Mouse (Mus musculus): ENCODE results near the gene Cbx1. TPM values are rescaled to one million over a fixed set of nuclear protein-coding genes. Genes with fewer than 3 reads are reported as not detected.

Gene Cbx1
- polyA plus RNA-seq, 1 experiment, result 51.4 TPM

- H3K4me1 ChIP-seq (ENCODE audit: control insufficient read depth, insufficient read depth, low read length), result peaks cover 54% of the 10 kb centered on the region
- TF ChIP-seq CTCF (IDR thresholded peaks at IDR 0.05; ENCODE audit: low read depth, low read length) (no peak), POLR2A (IDR thresholded peaks at IDR 0.05; ENCODE audit: borderline replicate concordance, low read depth, low read length) (no peak)
- H3K4me3 ChIP-seq (ENCODE audit: insufficient read depth, low read length), result peak overlapping the region; percentile 67
- peak overlapping the region; percentile 69 for H3K27ac ChIP-seq (ENCODE audit: insufficient read depth, low read depth, low read length)
Observed at GRCm38 (mm10) chr11:96823880-96824782, 35.2 kb downstream of the Cbx1 start.

GRCm38 (mm10) chr11:96824783-96825495, 36.0 kb downstream of the Cbx1 start:
- H3K27ac ChIP-seq (ENCODE audit: insufficient read depth, low read depth, low read length), result peak overlapping the region; percentile 69
- peak overlapping the region; percentile 43 for H3K4me3 ChIP-seq (ENCODE audit: insufficient read depth, low read length)
- TF ChIP-seq POLR2A (IDR thresholded peaks at IDR 0.05; ENCODE audit: borderline replicate concordance, low read depth, low read length) (no peak), CTCF (IDR thresholded peaks at IDR 0.05; ENCODE audit: low read depth, low read length) (no peak)
- peaks cover 49% of the 10 kb centered on the region for H3K4me1 ChIP-seq (ENCODE audit: control insufficient read depth, insufficient read depth, low read length)

GRCm38 (mm10) chr11:96826481-96826880, 37.6 kb downstream of the Cbx1 start:
- Histone ChIP-seq H3K4me1 (ENCODE audit: control insufficient read depth, insufficient read depth, low read length) (peaks cover 40% of the 10 kb centered on the region), H3K27ac (ENCODE audit: insufficient read depth, low read depth, low read length) (no peak overlapping the region), H3K4me3 (ENCODE audit: insufficient read depth, low read length) (peak overlapping the region; percentile 43)
- TF ChIP-seq CTCF (IDR thresholded peaks at IDR 0.05; ENCODE audit: low read depth, low read length) (no peak), POLR2A (IDR thresholded peaks at IDR 0.05; ENCODE audit: borderline replicate concordance, low read depth, low read length) (no peak)

- TF ChIP-seq POLR2A (IDR thresholded peaks at IDR 0.05; ENCODE audit: borderline replicate concordance, low read depth, low read length) (no peak), CTCF (IDR thresholded peaks at IDR 0.05; ENCODE audit: low read depth, low read length) (no peak)
- Histone ChIP-seq H3K27ac (ENCODE audit: insufficient read depth, low read depth, low read length) (no peak overlapping the region), H3K4me1 (ENCODE audit: control insufficient read depth, insufficient read depth, low read length) (peaks cover 36% of the 10 kb centered on the region), H3K4me3 (ENCODE audit: insufficient read depth, low read length) (peak overlapping the region; percentile 42)
Observed at GRCm38 (mm10) chr11:96827062-96827581, 38.2 kb downstream of the Cbx1 start.

- TF ChIP-seq POLR2A (IDR thresholded peaks at IDR 0.05; ENCODE audit: borderline replicate concordance, low read depth, low read length) (no peak), CTCF (IDR thresholded peaks at IDR 0.05; ENCODE audit: low read depth, low read length) (no peak)
- H3K4me3 ChIP-seq (ENCODE audit: insufficient read depth, low read length), result peak overlapping the region; percentile 42
- H3K27ac ChIP-seq (ENCODE audit: insufficient read depth, low read depth, low read length), result no peak overlapping the region
- peaks cover 39% of the 10 kb centered on the region for H3K4me1 ChIP-seq (ENCODE audit: control insufficient read depth, insufficient read depth, low read length)
Observed at GRCm38 (mm10) chr11:96827917-96828316, 39.0 kb downstream of the Cbx1 start.

- Histone ChIP-seq H3K4me3 (ENCODE audit: insufficient read depth, low read length) (peak overlapping the region; percentile 96), H3K4me1 (ENCODE audit: control insufficient read depth, insufficient read depth, low read length) (peaks cover 43% of the 10 kb centered on the region), H3K27ac (ENCODE audit: insufficient read depth, low read depth, low read length) (peak overlapping the region; percentile 58)
- TF ChIP-seq CTCF (IDR thresholded peaks at IDR 0.05; ENCODE audit: low read depth, low read length) (no peak), POLR2A (IDR thresholded peaks at IDR 0.05; ENCODE audit: borderline replicate concordance, low read depth, low read length) (no peak)
Observed at GRCm38 (mm10) chr11:96828881-96829280, 40.0 kb downstream of the Cbx1 start.

- peak overlapping the region; percentile 99 for H3K27ac ChIP-seq (ENCODE audit: insufficient read depth, low read depth, low read length)
- peak overlapping the region; percentile 96 for H3K4me3 ChIP-seq (ENCODE audit: insufficient read depth, low read length)
- TF ChIP-seq POLR2A (IDR thresholded peaks at IDR 0.05; ENCODE audit: borderline replicate concordance, low read depth, low read length), result peak; percentile 97
- TF ChIP-seq CTCF (IDR thresholded peaks at IDR 0.05; ENCODE audit: low read depth, low read length), result no peak
- peaks cover 42% of the 10 kb centered on the region for H3K4me1 ChIP-seq (ENCODE audit: control insufficient read depth, insufficient read depth, low read length)
Observed at GRCm38 (mm10) chr11:96829403-96829812, 40.5 kb downstream of the Cbx1 start.

DNA sequence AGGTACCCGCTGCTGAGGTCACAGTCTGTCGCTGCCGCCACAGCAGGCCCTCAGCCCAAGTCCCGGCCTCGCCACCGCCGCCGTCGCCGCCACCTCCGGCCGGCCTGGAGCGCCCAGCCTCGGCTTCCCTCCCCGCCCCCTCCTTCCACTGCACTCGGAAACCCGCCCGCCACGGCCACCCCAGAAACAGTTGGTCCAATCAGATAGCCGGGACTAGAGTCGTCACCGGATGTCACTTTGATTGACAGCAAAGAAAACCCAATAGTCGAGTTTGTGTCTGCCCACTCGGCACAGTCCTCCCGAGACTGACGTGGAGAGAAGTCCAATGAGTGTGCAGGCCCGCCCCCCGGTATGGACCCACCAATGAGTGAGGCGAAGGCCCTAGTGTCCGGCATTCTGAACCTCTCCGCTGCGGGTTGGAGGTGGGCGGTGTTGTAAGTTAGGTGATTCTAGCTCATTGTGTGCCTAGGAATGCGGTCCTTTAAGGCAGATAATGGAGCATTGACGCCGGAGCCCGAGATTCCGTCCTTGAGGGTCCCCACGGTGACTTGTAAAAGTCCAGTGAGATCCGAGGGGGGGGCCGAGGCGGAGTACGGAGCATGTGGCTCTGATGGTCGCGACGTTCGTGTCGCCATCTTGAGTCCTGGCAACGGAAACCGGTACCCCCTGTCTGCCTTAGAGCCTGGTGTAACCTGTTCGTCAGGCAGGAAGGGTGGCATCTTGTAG, 41.0 kb downstream of the Cbx1 start, which contains the start of gene Nfe2l1:
Gene Nfe2l1 (minus strand): TSS at position 156 of the 726 bp plus-strand sequence.
- TF ChIP-seq CTCF (IDR thresholded peaks at IDR 0.05; ENCODE audit: low read depth, low read length) (no peak), POLR2A (IDR thresholded peaks at IDR 0.05; ENCODE audit: borderline replicate concordance, low read depth, low read length) (no peak)
- Histone ChIP-seq H3K4me1 (ENCODE audit: control insufficient read depth, insufficient read depth, low read length) (peaks cover 42% of the 10 kb centered on the region), H3K4me3 (ENCODE audit: insufficient read depth, low read length) (peak within 1 kb of the TSS; percentile 96), H3K27ac (ENCODE audit: insufficient read depth, low read depth, low read length) (peak within 1 kb of the TSS; percentile 99)

All from bone marrow macrophage, adult 2 months (primary cell).